Mouse (Mus musculus) kidney, embryonic 16.5 days (tissue): Measurements from ENCODE around the gene Ramp2. TPM values are rescaled to one million over a fixed set of nuclear protein-coding genes. Genes with fewer than 3 reads are reported as not detected.
A peak's percentile ranks its signal among the peaks of the same experiment; 100 is the strongest.

ENCODE experiments used
- ATAC-seq: fragments of 200-750 bp; cut with Nextera tagmentation; 2 replicates; pipeline ENCODE4 v1.8.0; 2017; ENCODE audit warnings: moderate TSS enrichment; ENCODE audit not compliant: low FRiP score, low TSS enrichment
- H3K27ac ChIP-seq: fragments of 300-500 bp; sonication (generic); 2 replicates; pipeline ENCODE4 v1.5.1; 2014; ENCODE audit warnings: low read length
- H3K27me3 ChIP-seq: fragments of 300-500 bp; sonication (generic); 2 replicates; pipeline ENCODE4 v1.6.1; 2014; ENCODE audit warnings: low read length, control low read depth, mixed read lengths; ENCODE audit not compliant: insufficient read depth
- H3K36me3 ChIP-seq: fragments of 300-500 bp; sonication (generic); 2 replicates; pipeline ENCODE4 v1.6.1; 2014; ENCODE audit warnings: low read length, control low read depth, mixed read lengths; ENCODE audit not compliant: insufficient read depth
- H3K4me1 ChIP-seq: fragments of 300-500 bp; sonication (generic); 2 replicates; pipeline ENCODE4 v1.6.1; 2014; ENCODE audit warnings: low read length, control low read depth, mixed read lengths; ENCODE audit not compliant: insufficient read depth
- H3K4me2 ChIP-seq: fragments of 300-500 bp; sonication (generic); replicated peaks from 2 replicates; pipeline ENCODE4 v1.6.1; 2014; ENCODE audit warnings: low read depth, low read length
- H3K4me3 ChIP-seq: fragments of 300-500 bp; sonication (generic); 2 replicates; pipeline ENCODE4 v1.5.1; 2014; ENCODE audit warnings: mild to moderate bottlenecking, low read length
- H3K9ac ChIP-seq: fragments of 300-500 bp; sonication (generic); replicated peaks from 2 replicates; pipeline ENCODE4 v1.6.1; 2014; ENCODE audit warnings: low read length
- H3K9me3 ChIP-seq: fragments of 300-500 bp; sonication (generic); 2 replicates; pipeline ENCODE4 v1.6.1; 2016; ENCODE audit warnings: low read length, control low read depth
- WGBS: fragments of 180-500 bp; shearing (Covaris S2); extraction: QIAGEN DNeasy Blood & Tissue Kit; methylation state at CpG from one replicate; pipeline ENCODE4 v1.1.7; 2014; 5-methylcytosine and 5-hydroxymethylcytosine counted together
- polyA plus RNA-seq: library from polyadenylated mRNA; unstranded; fragments of >200 nt; fragmentation: Nextera tagmentation; extraction: Ambion mirVana; gene quantifications from 2 replicates; pipeline ENCODE4 v1.2.1, GENCODE M21; 2015

The Ramp2 gene
- polyA plus RNA-seq, 1 experiment from 2014 or later: 246 TPM

GRCm38 (mm10) chr11:101263989-101264280 is 18.1 kb downstream of the Ramp2 start:
- Histone ChIP-seq H3K27ac (no peak overlapping the region), H3K4me2 (peak overlapping the region; percentile 98; the same call in 1 of the 2 replicates), H3K4me1 (peaks cover 61% of the 10 kb centered on the region), H3K4me3 (peak overlapping the region; percentile 78), H3K9me3 (no peaks in the 10 kb centered on the region), H3K9ac (0 out of 2 replicates have a peak overlapping the region, but pooled peaks have one; percentile 46), H3K36me3 (peaks cover 3% of the 10 kb centered on the region; the same call in 1 of the 2 replicates), H3K27me3 (peaks cover 20% of the 10 kb centered on the region)
- WGBS: 45% methylated on average over 3 of the region's 3 CpGs
- no peak for ATAC-seq

DNA sequence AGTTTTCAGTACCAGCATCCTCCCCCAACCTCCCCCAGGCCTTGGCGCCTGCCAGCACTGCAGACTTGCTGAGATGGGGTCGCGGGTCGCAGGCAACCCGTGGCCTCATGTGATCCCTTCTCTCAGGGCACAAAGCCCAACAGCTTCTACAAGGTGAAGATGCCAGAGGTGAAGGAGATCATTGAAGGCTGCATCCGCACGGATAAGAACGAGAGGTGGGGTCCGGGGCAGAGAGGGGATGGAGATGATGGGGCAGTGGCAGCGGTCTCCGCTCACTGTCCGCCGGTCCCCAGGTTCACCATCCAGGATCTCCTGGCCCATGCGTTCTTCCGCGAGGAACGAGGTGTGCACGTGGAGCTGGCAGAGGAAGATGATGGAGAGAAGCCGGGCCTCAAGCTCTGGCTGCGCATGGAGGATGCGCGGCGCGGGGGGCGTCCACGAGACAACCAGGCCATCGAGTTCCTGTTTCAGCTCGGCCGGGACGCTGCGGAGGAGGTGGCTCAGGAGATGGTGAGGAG is 19.2 kb downstream of the Ramp2 start:
- ATAC-seq: no peak
- Histone ChIP-seq H3K27me3 (peaks cover 20% of the 10 kb centered on the region), H3K4me2 (peak overlapping the region; percentile 59), H3K4me1 (peaks cover 58% of the 10 kb centered on the region), H3K4me3 (peak overlapping the region; percentile 38), H3K9ac (peak overlapping the region; percentile 36; the same call in 1 of the 2 replicates), H3K27ac (no peak overlapping the region), H3K36me3 (peaks cover 3% of the 10 kb centered on the region; the same call in 1 of the 2 replicates), H3K9me3 (no peaks in the 10 kb centered on the region)
- 7% methylated on average over 31 of the region's 31 CpGs for WGBS

- peak overlapping the region; percentile 59; the same call in 1 of the 2 replicates for H3K4me2 ChIP-seq
- peaks cover 3% of the 10 kb centered on the region; the same call in 1 of the 2 replicates for H3K36me3 ChIP-seq
- no peak overlapping the region for H3K4me3 ChIP-seq
- no peak overlapping the region for H3K9ac ChIP-seq
- H3K4me1 ChIP-seq: peaks cover 52% of the 10 kb centered on the region
- no peaks in the 10 kb centered on the region for H3K9me3 ChIP-seq
- WGBS: 50% methylated on average over 6 of the region's 6 CpGs
- no peak overlapping the region for H3K27ac ChIP-seq
- no peak for ATAC-seq
- H3K27me3 ChIP-seq: peaks cover 20% of the 10 kb centered on the region
These were observed 20.1 kb downstream of the Ramp2 start for GRCm38 (mm10) chr11:101265906-101266305.

- no peak overlapping the region for H3K4me3 ChIP-seq
- H3K36me3 ChIP-seq: peaks cover 3% of the 10 kb centered on the region; the same call in 1 of the 2 replicates
- 17% methylated on average over 10 of the region's 10 CpGs for WGBS
- H3K9me3 ChIP-seq: no peaks in the 10 kb centered on the region
- H3K27me3 ChIP-seq: peaks cover 8% of the 10 kb centered on the region; the same call in 1 of the 2 replicates
- no peak overlapping the region for H3K9ac ChIP-seq
- no peak overlapping the region for H3K4me2 ChIP-seq
- H3K4me1 ChIP-seq: peaks cover 20% of the 10 kb centered on the region
- 0 out of 2 replicates have a peak, but pooled peaks have one; percentile 43 for ATAC-seq
- H3K27ac ChIP-seq: no peak overlapping the region
These were observed 23.8 kb downstream of the Ramp2 start for GRCm38 (mm10) chr11:101269577-101270116.

DNA sequence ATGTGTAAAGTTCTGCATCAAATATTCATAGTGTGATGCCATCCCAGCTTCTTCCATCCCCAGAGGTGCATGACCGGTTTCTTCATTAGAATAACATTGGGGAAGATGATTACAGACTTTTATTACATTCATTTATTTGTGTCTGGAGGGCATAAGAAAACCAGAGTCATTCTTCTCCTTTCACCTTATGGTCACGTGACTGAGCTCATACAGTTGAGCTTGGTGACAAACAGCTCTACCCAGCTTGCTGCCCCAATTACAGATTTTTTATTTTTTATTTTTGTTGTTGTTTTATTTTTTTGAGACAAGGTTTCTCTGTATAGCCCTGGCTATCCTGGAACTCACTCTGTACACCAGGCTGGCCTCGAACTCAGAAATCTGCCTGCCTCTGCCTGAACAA is 26.6 kb downstream of the Ramp2 start:
- 84% methylated on average over 3 of the region's 3 CpGs for WGBS
- H3K36me3 ChIP-seq: peaks cover 7% of the 10 kb centered on the region
- no peak for ATAC-seq
- peaks cover 24% of the 10 kb centered on the region for H3K4me1 ChIP-seq
- no peak overlapping the region for H3K9ac ChIP-seq
- H3K27ac ChIP-seq: no peak overlapping the region
- no peaks in the 10 kb centered on the region for H3K9me3 ChIP-seq
- no peak overlapping the region for H3K4me2 ChIP-seq
- H3K4me3 ChIP-seq: no peak overlapping the region
- H3K27me3 ChIP-seq: no peaks in the 10 kb centered on the region

DNA sequence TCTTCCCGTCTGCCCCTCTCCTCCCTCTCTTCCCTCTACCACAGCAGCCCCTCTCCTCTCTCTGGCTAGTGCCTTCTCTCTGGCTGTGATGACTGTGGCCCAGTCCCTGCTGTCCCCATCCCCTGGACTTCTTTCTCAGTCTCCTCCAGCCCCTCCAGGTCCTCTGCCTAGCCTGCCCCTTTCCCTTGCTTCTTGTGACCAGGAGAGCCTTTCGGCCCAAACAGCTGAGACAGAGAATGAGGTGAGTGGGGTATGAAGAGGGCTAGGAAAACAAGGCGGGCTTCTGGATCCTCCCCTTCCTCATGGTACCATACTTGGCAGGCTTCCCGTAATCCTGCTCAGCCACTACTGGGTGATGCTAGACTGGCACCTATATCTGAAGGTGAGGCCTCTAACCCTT is 29.5 kb downstream of the Ramp2 start:
- H3K4me3 ChIP-seq: no peak overlapping the region
- ATAC-seq: no peak

GRCm38 (mm10) chr11:101276319-101277070 is 30.7 kb downstream of the Ramp2 start:
- WGBS: 35% methylated on average over 27 of the region's 27 CpGs
- Histone ChIP-seq H3K9me3 (no peaks in the 10 kb centered on the region), H3K36me3 (peaks cover 7% of the 10 kb centered on the region), H3K9ac (peak overlapping the region; percentile 29; the same call in 1 of the 2 replicates), H3K4me3 (0 out of 2 replicates have a peak overlapping the region, but pooled peaks have one; percentile 4), H3K4me1 (peaks cover 40% of the 10 kb centered on the region), H3K4me2 (peak overlapping the region; percentile 81), H3K27ac (peak overlapping the region; percentile 85), H3K27me3 (no peaks in the 10 kb centered on the region)
- ATAC-seq: no peak

More for the DNA sequence above, 29.5 kb downstream of the Ramp2 start:
- WGBS: 75% methylated on average over 4 of the region's 4 CpGs
- no peak overlapping the region for H3K4me2 ChIP-seq
- peaks cover 36% of the 10 kb centered on the region for H3K4me1 ChIP-seq
- H3K27me3 ChIP-seq: no peaks in the 10 kb centered on the region
- H3K36me3 ChIP-seq: peaks cover 7% of the 10 kb centered on the region
- no peak overlapping the region for H3K9ac ChIP-seq
- no peaks in the 10 kb centered on the region for H3K9me3 ChIP-seq
- H3K27ac ChIP-seq: no peak overlapping the region

GRCm38 (mm10) chr11:101277381-101278222 is 31.8 kb downstream of the Ramp2 start:
- peak overlapping the region; percentile 70 for H3K9ac ChIP-seq
- ATAC-seq: peak; percentile 55
- H3K4me3 ChIP-seq: peak overlapping the region; percentile 63
- peak overlapping the region; percentile 85 for H3K27ac ChIP-seq
- peaks cover 40% of the 10 kb centered on the region for H3K4me1 ChIP-seq
- H3K27me3 ChIP-seq: no peaks in the 10 kb centered on the region
- 32% methylated on average over 12 of the region's 12 CpGs for WGBS
- no peaks in the 10 kb centered on the region for H3K9me3 ChIP-seq
- peak overlapping the region; percentile 81 for H3K4me2 ChIP-seq
- H3K36me3 ChIP-seq: peaks cover 7% of the 10 kb centered on the region
